Comparison of ENCODE assay signal across 10 mouse cellular contexts in genomic region chr17:64397254-64397897, GRCm38 (mm10).
DNase-seq lines count a peak whose midpoint lies in the region; ATAC-seq lines count a peak whose summit lies in the region.
"Had no signal": no experiment of that assay in that cellular context is flagged by ENCODE, and none has a peak within 500 bp of the region (broad histone marks: within the 10 kb centered on the region; RNA-seq: fewer than 3 reads in every experiment).

No protein-coding gene starts in this region.

- WGBS in lung, embryonic 16.5 days = 6% methylated on average over 12 of the region's 12 CpGs

- H3K27ac ChIP-seq in brown adipose tissue, adult 24 weeks (replicated peaks; ENCODE audit: low read depth, low read length) = no peak overlapping the region
- H3K27ac ChIP-seq in lung, embryonic 16.5 days (ENCODE audit: low read length) = peak overlapping the region; percentile 47; the same call in 1 of the 2 replicates

- H3K27me3 ChIP-seq in lung, embryonic 16.5 days (ENCODE audit: control insufficient read depth, insufficient read depth, low read depth, low read length) = no peaks in the 10 kb centered on the region

- intact Hi-C loops in left cerebral cortex, postnatal 25 days (cut with DNase I) = no loop called here

- ATAC-seq in lung, embryonic 16.5 days (ENCODE audit: low read depth) = peak; percentile 69

- H3K4me3 ChIP-seq in brown adipose tissue, adult 24 weeks (ENCODE audit: insufficient read depth, low read depth, low read length) = peak overlapping the region; percentile 37; the same call in 1 of the 2 replicates
- peak overlapping the region; percentile 35 for H3K4me3 ChIP-seq in lung, embryonic 16.5 days (ENCODE audit: low read length)

- H3K4me1 ChIP-seq in brown adipose tissue, adult 24 weeks (ENCODE audit: control insufficient read depth, insufficient read depth, insufficient read length, low read length) = no peaks in the 10 kb centered on the region
- peaks cover 6% of the 10 kb centered on the region for H3K4me1 ChIP-seq in lung, embryonic 16.5 days (replicated peaks; ENCODE audit: control insufficient read depth, insufficient read depth, low read length)

- H3K4me2 ChIP-seq in lung, embryonic 16.5 days (ENCODE audit: low read depth, low read length) = peak overlapping the region; percentile 50

- H3K9me3 ChIP-seq in lung, embryonic 16.5 days (ENCODE audit: control insufficient read depth, low read length) = no peaks in the 10 kb centered on the region

- no peaks in the 10 kb centered on the region for H3K36me3 ChIP-seq in lung, embryonic 16.5 days (ENCODE audit: control insufficient read depth, insufficient read depth, low read length)

- peak; percentile 16 for DNase-seq in adrenal gland, postnatal 14 days
- DNase-seq in kidney, adult 8-10 months = peak; percentile 12 to 19
- no peak for DNase-seq in left cerebral cortex, adult 8-10 months (ENCODE audit: low spot score in 2 of 2)
- DNase-seq in layer of hippocampus, postnatal 14 days (ENCODE audit: low spot score in 2 of 2) = no peak
- DNase-seq in cerebellum, postnatal 10 days = no peak
- no peak for DNase-seq in left cerebral cortex, postnatal 25 days (ENCODE audit: low spot score in 2 of 2)
- DNase-seq: cerebellum, postnatal 36 days; right cerebral cortex, postnatal 4 days had no signal

- H3K9ac ChIP-seq in lung, embryonic 16.5 days (ENCODE audit: low read length) = peak overlapping the region; percentile 12

Comparison
In these comparisons a context has a peak if more than half of its experiments do, and no peak if none do; other contexts are left out.
1. DNase-seq: peak in adrenal gland, postnatal 14 days (single experiment) and kidney, adult 8-10 months (2 of 2); none in left cerebral cortex, adult 8-10 months (0 of 2), layer of hippocampus, postnatal 14 days (0 of 2), cerebellum, postnatal 10 days (0 of 2) and left cerebral cortex, postnatal 25 days (0 of 2).